Mouse (Mus musculus) cerebellum, adult 8-10 months (tissue): Measurements from ENCODE around the gene Pilra.

Experiments
- DNase-seq: peaks from one replicate; pipeline ENCODE4 v3.0.0; 2022

Pilra gene

GRCm38 (mm10) chr5:137823455-137824045, 12.5 kb downstream of the Pilra start:
- DNase-seq = no peak

GRCm38 (mm10) chr5:137822602-137823001, 13.5 kb downstream of the Pilra start:
- no peak for DNase-seq

DNA sequence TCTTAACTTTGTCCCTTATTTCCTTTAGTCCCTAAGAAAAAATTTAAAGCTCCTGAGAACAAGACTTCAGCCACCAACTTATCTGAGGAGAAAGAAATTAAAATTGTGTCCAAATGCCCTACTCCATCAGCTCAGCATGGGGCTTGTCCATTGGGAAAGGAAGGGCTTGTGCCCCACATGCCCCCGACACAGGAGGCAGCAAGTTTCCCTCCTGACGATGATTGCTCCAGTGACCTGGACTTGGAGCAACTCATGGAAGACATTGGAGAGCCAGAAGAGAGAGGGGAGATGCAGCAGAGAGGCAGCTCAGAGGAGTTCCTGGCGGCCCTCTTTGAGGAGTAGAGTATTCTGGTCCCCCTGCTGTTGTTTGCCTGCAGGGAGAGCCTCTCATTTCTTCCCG, 14.0 kb downstream of the Pilra start:
- DNase-seq = no peak

GRCm38 (mm10) chr5:137817466-137818222, 18.4 kb downstream of the Pilra start:
- DNase-seq = no peak

DNA sequence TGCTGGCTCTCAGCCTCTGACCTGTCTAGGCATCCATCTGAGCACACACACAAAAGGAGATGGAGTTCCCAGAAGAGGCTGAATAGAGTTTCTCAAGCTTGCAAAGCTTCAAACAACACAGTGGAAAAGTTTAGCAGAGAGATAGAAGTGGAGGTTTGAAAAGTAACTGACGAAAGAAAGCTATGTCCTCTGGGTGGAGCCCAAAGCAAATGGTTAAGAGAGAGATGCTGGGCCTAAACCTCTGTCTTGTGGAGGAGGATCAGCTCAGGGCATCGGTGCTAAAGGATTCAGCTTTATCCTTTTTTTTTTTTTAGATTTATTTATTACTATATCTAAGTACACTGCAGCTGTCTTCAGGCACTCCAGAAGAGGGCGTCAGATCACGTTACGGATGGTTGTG, 27.8 kb downstream of the Pilra start:
- no peak for DNase-seq

DNA sequence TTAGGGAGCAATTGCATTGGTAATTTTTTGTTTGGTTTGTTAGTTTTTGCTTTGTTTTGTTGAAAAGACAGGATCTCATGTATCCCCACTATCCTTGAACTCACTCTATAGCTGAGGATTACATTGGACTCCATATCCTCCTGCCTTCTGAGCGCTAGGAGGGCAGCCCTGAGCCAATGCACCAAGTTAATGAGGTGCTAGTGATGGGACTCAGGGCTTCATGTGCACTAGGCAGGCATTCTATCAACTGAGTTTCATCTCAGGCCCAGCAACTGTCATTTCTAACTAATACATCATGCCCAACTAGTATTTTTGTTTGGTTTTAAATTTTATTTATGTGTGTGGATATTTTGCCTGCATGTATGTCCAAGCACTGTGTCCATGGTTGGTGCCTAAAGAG, 29.9 kb downstream of the Pilra start:
- no peak for DNase-seq

- DNase-seq = no peak
These were observed 35.2 kb downstream of the Pilra start for GRCm38 (mm10) chr5:137800917-137801316.

DNA sequence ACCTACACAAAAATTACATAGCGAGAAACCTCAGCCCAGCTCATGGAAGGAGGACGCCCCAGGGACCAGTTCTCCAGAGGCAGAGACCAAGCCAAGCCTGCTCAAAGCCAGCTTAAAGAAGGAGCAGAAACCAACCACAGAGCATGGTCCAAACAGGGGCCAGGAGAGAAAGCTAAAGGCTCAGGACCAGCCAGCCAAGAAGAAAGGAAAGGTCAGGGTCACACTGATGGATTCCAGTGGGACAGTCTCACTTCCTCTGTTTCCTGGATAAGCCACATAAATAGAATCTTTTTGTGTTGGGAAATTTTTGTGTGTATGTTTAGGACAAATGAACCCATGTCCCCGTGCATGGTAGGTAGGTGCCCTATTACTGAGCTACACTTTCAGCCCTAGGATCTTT, 39.5 kb downstream of the Pilra start:
- DNase-seq = no peak

- DNase-seq = no peak
These were observed 44.5 kb downstream of the Pilra start for GRCm38 (mm10) chr5:137791553-137791952.

DNA sequence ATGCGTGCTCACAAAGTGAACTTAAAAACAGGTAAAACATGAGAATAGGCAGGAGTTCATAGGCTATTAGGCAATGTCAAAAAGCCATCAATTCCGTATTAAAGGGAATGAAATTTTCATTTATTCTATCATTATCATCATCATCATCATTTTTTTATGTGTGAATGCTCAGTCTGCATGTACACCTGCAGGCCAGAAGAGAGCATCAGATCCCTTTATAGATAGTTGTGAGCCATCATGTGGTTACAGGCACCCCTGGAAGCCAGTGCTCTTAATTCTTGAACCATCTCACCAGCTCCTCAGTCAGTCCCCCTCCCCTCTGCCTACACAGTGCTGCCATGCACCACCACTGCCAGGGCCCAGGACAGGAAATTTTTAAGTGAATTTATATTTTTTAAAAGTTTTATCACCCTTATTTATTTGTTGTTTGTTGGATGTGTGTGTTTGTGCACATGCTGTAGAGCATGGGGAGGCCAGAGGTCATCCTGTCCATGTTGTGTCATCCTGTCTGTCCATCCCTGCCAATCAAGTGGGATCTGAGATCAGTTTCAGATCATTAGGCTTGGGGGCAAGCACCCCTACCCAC, 47.0 kb downstream of the Pilra start:
- DNase-seq = no peak

DNA sequence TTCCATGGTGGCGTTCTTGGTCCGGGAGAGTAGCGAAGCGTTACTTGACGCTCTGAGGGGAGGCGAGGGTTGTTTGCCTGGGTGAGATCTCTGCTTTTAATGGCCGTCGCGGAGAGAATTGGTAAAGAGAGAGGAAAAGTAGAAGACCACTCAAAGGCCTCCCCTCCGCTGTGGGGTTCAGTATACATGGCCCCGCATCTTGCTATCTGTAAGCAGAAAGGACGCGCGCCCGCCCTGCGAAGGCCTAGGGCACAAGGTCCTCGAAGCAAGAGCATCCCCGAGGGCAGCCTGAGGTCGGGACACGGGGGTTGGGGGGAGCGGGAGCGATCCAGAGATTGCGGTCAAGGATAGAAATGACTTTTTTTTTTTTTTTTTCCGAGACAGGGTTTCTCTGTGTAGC, 47.9 kb downstream of the Pilra start:
- peak; percentile 61 for DNase-seq

DNA sequence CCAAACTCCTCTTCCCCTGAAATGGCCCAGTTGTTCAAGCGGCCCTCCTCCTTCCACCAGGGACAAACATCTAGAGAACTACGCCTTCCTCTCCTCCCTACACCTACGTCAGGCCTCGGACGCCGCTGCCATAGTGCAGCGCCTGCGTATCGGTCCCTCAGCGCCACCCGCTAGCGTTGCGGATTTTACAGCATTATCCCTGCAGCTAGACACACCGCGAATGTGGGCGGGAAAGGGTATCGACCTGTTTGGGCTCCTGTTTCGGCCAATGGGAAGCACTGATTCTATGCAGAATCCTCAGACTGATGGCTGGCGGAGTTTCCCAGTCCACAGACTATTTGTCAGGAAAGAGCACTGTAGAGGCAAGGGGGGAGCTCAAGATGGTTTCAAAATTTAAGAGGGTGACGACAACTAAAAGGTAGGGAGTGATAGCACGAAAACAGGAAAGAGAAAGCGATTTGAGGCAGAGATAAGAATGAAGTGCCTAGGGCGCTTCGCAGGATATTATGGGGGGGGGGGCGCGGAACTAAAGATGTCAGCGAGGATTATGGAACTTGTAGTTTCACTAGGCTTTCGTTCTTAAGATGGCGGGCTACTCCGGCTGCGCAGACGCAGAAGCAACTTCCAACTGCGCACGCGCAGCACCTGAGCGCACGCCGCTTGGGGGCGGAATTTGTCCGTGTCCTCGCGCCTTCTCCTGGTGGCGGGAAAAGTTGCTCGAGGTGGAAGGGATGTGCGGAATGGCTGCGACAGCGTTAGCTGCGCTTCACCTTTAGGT, 48.7 kb downstream of the Pilra start, which contains the start of the genes Mepce and Zcwpw1:
TSS of gene Mepce (minus strand) at position 505 of the 778 bp plus-strand sequence.
TSS of gene Zcwpw1 (plus strand) at position 648 of the 778 bp plus-strand sequence.
- DNase-seq = peak; percentile 97

- peak; percentile 99 for DNase-seq
These were observed 49.8 kb downstream of the Pilra start for GRCm38 (mm10) chr5:137786109-137786942.

DNA sequence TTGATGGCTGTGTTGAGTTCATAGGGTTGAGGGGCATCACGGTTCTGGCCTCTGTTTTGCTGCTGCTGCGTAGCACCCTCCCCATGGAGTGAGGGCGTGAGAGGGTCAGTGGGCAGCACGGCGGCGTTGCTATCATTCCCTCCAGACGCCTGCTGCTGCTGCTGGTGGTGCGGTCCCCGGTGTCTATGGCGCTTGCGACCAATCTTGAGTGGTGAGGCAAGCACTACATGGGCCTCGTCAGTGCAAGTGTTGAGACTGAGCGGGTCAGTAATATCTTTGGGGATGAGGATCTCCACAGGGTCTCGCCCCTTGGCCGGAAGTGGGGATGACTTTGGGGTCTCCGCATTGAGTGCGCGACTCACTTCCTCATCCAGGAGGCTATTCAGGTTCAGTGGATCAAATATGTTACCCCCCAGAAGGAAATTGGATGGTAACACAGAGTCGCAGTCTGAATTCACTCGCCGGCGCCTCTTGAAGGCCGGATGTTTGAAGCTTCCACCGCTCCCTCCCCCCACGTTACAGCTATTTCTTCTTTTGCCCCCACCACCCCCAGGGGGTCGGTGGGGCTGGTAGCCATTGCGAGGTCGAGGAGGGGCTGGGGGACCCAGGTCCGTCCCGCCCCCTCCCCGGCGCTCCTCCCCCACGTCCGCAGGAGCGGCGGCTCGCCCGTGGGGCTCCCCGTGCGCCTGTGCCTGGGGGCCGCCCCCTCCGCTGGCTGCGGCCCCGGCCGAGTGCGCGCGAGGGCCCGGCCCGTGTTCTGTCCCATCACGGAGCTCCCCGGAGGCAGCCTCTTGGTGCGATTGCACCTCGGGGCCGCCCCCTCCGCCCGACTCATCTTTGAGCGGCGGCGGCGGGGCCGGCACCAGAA, 50.7 kb downstream of the Pilra start:
- DNase-seq = no peak

DNA sequence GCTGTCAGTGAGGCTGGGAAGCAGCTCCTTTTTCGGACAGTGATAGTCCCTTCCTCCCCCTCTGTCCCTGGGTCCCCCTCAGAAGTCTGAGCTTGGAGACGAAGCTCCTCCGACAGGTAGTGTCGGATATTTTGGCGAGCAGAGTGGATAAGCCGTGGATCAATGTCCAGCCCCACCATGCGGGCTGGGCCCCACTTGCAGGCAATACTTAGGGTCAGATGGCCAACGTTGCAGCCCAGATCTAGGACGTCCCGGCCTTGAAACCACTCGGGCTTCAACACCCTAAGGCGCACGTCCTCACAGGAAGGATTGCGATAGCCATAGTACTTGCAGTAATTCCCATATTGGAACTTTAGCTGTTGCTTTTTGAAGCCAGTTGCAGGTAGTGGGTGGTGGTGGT, 51.5 kb downstream of the Pilra start:
- DNase-seq = no peak

GRCm38 (mm10) chr5:137783901-137784540, 52.1 kb downstream of the Pilra start:
- no peak for DNase-seq

GRCm38 (mm10) chr5:137782776-137783522, 53.1 kb downstream of the Pilra start:
- no peak for DNase-seq

DNA sequence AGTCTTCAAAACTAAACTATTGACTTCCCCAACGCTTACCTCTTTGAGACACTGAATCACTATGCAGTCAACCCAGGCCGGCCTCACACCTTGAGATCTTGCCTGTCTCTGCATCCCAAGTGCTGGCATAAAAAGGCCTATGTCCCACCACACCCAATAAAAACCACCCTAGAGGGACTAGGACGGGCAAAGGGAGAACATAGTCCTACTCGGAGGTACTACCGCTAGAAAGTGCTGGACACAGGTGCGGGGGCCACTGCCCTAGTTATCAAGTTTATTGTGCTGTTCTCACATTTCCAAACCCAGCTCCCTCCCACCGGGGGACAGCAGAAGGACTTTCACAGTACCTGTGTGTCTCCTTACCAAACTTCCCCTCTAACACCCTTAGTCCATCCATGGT, 54.4 kb downstream of the Pilra start:
- no peak for DNase-seq

DNA sequence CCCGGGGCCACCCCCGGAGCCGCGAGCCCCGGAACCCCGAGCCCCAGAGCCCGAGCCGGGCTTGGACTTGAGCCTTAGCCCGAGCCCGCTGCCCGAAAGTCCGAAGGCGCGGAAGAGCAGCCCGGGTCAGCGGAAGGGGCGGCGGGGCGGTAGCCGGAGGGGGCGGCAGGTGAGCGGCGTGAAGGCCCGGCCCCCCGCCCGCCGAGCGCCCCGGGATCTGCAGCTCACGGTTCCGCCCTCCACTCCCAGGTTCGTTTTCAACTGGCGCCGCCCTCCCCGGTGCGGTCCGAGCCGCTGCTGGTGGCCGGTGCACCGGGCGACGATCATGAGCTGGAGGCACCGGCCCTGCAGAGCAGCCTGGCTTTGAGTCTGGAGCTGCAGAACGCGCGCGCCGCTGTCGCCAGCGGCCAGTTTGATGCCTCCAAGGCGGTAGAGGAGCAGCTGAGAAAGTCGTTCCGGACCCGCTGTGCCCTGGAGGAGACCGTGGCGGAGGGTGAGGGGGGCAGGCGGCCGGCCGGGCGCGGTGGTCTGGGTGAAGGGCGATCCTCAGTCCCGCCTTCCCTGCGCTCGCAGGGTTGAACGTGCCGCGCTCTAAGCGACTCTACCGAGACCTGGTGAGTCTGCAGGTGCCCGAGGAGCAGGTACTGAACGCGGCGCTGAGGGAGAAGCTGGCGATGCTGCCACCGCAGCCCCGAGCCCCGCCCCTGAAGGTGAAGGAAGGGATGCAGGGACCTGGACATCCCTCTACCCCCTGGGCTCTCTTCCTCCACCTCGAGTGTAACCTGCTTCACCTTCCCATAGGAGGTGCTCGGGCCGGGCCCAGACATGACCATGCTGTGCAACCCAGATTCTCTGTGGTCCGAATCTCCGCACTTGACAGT, 56.8 kb downstream of the Pilra start:
- no peak for DNase-seq
